Mouse (Mus musculus): ENCODE measurements around the gene Ptk6.

Gene Ptk6

DNA sequence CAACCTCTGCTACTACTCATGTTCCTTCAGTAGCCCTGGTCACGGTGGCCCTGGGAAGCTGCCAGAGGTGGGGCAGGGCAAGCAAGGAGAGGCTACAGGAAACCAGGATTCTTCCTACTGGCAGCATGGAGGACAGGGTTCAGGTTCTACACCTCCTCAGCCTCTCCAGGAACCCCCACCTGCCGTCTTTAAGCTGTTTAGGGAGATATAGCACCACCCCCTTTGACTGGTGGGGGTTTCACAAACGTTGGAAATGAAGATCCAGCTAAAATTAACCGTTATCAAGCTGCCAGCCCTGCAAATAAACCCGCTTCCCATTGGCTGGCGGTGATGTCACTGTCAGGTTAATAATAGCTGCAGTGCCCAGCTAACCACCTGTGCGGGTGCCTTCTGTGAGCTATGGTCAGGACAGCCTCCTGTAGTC, 43.5 kb downstream of the Ptk6 start:
- DNase-seq, result peak; percentile 96

DNA sequence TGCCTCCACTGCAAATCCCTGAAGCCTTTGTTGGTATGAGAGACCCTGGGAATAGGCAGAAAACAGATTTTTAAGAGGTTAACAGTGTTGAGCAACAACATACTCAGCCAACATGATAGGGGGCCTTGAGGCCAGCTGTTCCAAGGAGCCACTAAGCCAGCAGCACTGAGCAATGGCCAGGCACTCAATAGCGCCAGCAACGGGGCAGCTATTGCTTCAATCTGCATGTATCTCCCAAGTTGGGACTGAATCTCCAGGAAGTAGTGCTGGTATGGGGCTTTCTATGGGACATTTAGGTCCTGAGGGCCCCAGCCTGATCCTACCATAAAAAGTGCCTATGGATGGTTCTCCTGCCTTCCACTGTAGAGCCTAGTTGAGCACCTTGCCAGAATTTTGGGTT, 44.1 kb downstream of the Ptk6 start:
- DNase-seq, result no peak

DNA sequence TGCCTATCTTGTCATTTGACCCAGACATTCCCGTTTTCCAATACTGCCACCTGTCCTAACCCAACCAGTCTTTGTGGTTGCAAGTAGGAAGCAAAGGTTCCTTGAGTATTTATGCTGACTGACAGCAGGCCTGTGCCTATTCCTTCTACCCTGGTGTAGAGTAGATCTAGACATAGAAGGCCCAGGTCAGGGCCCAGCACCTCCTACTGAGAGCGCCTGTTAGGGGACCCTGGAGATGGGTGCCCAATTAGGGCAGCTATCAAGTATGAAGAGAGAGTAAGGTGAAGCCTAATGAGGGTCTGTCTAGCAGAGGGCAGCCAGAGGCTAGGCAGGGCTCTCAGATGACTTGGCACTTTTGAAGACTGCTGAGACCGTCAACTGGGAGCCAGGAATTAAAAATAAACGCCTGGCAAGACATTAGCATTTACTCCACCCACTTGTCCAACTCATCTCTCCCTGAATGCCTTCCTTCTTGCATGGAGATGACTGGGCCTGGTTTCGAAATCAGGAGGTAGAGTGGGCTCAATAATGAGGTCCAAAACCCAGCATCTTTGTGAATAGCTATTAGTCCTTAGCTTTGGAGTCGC, 44.8 kb downstream of the Ptk6 start:
- peak; percentile 65 for DNase-seq

DNA sequence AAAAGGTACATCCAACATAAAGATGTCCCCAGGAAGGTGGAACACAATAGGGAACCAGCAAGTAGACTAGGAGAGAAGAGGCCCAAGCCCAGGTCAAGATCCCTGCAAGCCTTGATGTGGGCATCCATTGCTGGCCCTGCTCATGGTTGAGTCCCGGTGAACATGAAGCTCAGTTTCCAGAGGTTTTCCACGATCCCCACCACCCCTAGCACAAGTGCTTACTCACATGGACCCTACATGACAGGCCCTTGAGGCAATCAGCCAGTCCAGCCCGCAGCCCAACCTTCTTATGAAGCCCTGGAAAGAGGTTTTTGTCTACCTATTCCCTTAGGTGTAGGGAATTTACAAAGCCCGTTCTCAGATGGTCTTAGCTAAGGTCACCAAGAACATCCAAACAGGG, 45.4 kb downstream of the Ptk6 start:
- DNase-seq, result no peak

DNA sequence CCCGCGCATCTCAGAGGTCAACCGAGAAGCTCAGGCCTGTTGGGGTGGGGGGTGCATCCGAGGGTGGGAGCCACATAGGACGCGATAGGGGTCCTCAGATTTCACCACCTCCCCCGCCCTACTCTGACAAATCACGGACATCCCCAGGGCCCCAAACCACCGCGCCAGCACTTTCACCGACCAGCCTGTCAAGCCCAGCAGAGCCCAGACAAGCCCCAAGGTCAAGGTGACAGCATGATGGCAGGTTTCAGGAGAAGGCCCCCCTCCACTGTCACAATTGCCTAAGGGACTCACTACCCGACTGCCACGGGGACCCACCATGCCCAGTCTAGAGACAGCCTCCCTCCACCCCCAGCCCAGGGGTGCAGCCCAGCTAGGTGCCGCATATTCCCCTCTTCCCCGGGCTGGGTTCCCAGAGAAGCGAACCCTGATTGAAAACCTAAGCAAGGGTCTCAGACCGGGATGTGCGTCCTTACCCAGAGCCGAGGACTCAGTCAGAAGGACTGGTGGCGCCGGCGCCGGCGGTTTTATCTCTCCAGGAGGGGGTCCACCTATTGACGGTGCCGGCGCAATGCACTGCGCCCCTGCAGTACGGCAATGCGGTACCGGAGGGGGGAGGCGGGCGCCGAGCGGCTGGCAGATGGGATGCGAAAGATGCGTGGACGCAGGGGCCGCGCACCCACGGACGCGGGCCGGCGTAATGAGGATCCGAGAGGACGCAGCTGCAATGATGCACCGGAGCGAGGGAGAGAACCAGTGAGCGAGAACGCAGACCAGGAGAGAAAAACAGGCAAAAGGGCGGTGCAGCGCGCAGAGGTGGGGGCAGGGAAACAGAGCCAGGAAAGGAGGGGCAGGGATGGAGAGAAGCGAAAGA, 46.1 kb downstream of the Ptk6 start, which contains the start of gene Eef1a2:
Gene Eef1a2 (minus strand): TSS at position 767 of the 874 bp plus-strand sequence.
- DNase-seq, result peak; percentile 92

DNA sequence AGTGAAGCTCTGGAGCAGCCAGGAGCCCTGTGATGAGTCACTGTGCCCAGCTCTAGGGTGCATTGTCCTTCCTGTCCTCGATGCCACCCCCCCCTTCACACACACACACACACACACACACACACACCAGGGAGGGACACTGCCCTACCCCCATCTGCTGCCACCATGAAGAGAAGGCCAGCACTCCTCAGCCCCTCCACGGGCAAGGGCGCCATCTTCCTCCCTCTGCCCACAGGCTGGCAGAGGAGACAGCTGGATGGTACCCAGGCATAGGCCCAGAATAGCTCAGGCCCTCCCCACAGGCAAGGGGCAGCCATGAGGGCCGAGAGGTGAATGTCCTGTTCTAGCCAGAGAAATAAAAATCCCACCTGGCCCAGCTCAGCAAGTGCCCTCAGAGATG, 46.8 kb downstream of the Ptk6 start:
- DNase-seq, result peak; percentile 88

DNA sequence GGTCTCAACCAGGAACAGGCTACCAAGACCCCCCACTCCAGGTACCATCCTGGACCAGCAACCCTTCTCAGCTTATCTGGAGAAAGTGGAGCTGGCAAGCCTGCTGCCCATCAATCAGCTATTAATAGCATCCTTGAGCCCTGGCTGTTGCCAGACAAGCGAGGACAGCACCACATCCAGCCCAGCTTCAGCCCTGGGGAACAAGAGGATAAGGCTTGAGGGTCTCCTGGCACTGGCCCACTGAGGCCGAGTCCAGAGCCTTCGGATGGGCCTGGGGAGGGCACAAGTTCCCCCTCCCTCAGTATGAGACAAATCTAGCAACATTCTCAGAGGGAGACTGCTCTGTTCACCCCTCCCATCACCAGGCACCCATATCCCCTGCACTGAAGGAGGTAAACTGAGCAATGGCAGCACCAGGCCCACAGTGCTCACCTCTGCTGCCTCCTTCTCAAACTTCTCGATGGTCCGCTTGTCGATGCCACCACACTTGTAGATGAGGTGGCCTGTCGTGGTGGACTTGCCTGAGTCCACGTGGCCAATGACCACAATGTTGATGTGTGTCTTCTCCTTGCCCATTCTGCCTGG, 47.7 kb downstream of the Ptk6 start:
- DNase-seq, result peak; percentile 68

DNA sequence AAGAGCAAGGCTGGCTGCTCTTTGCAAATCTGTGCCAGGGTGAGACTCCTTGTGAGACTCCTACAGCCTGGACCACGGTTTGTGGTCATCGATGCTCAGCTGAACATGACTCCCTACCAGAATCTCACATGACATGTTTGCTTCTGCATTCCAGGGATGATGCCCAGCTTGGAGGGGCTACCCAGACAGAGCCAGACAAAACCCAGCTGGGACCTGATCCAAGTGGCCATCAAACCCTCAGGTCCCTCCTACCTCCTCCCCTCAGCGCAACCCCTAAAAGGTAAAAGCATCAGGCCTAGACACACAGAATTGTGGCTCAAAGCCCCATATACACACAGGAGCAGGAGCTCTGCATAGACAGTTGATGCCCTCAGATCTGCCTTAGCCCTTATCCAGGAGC, 48.2 kb downstream of the Ptk6 start:
- peak; percentile 70 for DNase-seq

DNA sequence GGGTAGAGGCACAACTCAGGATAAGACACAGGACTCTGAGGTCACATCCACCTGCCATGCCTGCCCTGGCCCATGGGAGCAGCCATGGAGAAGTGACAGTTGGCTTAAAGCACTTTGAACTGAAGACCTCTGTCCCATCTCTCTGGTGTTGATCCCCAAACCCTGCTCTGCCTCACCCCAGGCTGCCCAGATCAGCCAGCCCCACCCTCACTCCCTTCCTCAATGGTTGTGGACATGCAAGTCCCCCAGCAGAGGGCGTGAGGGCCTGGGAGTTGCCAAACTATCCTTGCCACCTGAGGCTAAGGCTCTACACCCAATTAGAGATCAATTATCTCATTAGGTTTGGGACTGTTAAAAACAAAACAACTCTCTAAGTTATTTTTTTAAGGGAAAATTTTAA, 48.8 kb downstream of the Ptk6 start:
- DNase-seq, result peak; percentile 72

DNA sequence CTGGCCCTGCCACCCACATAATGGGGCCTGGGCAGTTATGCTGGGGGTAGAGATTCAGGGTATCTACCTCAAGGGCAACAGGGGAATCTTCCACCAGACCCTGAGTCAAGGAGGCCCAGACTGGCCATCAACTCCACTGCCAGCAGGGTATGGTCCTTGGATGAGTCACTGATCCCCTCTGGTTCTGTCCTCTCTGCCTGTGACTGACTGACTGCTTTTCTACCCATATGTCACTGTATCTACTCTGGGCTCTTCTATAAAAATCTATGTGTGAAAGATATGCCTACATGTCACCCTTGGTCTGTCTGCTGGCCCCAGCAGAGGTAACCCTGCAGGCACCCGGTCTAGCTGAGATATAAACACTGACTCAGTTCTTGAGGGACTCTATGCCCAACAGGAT, 49.5 kb downstream of the Ptk6 start:
- DNase-seq, result peak; percentile 63

DNA sequence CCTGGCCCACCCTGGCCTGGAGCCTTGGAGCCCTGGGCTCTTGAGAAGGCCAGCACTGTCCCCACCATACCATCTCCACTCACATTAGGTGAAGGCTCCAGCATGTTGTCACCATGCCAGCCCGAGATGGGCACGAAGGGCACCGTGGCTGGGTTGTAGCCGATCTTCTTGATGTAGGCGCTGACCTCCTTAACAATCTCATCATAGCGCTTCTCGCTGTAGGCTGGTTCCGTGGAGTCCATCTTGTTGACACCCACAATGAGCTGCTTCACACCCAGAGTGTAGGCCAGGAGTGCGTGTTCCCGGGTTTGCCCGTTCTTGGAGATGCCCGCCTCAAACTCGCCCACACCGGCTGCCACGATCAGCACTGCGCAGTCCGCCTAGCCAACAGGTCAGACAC, 49.9 kb downstream of the Ptk6 start:
- no peak for DNase-seq

DNA sequence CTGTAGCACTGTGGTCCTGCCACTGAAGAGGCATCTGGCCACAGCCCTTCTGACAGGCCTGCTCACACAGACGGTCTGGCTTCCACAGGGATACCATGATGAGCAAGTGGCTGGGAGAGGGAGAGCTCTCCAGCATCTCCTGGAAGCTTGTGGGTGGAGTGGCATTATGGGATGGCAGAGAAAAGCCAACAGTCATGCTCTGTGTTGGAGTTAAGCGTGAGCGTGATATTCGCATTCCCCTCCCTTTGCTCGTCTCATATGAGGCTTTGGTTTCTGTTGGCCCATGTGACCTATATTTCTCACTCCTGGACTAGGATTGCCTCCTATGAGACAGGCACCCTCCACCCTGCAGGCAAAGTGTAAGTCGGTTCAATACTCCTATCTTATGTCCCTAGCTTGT, 52.3 kb downstream of the Ptk6 start:
- peak; percentile 47 for DNase-seq

DNA sequence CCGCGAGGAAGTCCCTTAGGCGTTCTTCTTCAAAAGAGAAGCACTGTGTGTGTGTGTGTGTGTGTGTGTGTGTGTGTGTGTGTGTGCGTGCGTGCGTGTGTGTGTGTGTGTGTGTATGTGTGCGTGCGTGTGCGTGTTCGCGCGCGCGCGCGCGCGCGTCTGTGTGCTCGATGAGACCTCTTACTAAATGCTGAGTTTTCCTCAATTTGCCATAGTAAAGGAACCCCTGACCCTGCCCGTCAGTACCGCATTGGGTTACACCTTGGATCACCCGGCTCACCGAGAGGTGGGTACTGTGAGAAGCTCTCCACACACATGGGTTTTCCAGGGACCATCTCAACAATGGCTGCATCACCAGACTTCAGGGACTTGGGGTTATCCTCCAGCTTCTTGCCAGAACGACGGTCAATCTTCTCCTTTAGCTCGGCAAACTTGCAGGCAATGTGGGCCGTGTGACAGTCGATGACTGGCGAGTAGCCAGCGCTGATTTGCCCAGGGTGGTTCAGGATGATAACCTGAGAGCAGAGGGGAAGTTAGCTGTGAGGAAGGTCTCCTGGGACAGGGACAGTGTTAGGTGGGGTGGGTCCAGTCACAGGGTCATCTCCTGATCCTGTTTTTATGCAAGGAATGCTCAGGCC, 54.2 kb downstream of the Ptk6 start:
- peak; percentile 66 for DNase-seq

DNA sequence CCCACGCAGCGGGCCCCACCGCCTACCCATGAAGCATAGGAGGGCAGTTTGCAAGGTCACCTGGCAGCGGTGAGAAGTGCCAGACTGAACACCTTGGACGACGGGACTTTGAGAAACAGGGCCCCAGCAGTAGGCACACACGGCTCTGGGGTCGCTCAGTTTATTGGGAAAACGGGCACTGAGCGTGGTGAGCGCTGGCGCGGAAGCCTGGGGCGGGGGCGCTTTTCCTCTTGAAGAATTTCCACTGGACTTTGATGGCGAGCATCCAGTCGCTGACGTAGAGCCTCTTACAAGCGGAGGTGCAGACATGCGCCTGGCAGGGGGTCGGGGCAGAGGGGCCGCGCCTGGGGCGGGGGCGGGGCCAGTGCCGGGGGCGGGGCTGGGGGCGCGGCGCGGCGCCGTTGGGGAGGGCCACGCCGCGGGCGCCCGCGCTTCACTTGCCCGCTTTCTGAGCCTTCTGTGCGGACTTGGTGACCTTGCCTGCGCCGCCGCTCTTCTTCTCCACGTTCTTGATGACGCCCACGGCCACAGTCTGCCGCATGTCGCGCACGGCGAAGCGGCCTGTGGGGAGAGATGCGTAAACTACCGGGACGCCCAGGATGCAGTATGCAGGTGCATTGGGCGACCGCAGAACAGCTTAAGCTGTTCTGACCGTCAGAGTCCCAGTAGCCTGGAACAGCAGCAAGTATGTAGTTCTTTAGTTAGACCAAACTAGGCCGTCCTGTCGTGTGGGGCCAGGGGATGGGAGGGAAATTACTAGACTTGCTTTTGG, 54.9 kb downstream of the Ptk6 start:
- DNase-seq, result no peak

DNA sequence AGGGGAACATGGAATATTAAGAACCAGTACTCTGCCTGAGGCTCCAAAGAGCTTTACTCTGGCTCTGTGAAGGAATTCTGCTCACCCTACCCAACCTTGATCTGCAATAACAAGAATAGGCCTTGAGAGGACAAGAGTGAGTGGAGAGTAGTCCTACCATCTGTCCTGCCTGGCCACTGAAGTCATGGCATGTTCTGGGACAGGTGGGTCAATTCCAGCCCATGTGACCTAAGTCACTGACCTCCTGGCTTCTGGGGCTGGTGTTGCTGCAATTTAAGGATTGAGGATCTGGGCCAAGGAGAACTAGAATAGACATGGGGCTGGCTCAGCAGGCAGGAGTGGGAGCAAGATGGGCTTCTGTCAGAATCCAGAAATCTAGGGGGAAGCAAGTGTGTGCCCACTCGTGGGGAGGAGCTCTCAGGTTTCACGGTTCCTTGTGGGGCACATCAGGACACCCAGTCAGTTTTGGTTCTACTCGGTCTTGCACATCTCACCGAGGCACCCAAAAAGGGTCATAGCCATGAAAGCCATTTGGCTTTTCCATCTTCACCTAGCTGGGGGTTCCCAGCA, 55.5 kb downstream of the Ptk6 start:
- DNase-seq, result no peak

DNA sequence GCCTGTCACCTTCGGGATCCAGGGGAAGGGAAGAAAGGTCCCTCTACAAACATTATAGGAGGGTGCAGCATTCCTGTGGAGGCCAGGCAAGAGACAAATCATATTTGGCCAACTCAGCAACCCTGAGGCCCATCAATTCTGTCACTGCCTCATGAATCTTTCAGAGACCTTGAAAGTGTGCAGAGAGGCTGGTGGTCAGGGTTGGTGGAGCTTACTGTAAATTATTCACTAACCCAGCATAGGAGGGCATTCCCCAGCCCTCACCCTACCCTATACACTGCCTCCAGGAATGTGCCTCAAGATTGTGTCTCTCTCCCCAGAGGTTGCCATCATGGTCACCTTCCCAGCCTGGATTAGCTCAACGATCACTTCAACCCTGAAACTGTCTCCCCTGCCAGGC, 57.9 kb downstream of the Ptk6 start:
- DNase-seq, result no peak

Data from cerebellum, adult 9-10 months (tissue).